Mouse (Mus musculus) spleen, adult 2 months (tissue): Measurements from ENCODE around the gene Gpx5.

Source experiments
- CTCF ChIP-seq: fragments of 200-500 bp; IDR thresholded peaks from 2 replicates; pipeline ENCODE4 v1.5.1; 2011; ENCODE audit warnings: mild to moderate bottlenecking, inconsistent platforms; ENCODE audit not compliant: insufficient read depth, insufficient read length, insufficient replicate concordance; ENCODE audit errors: extremely low read depth
- POLR2A ChIP-seq: fragments of 200-500 bp; IDR thresholded peaks from 2 replicates; pipeline ENCODE4 v1.6.1; 2011; ENCODE audit warnings: low read depth, low read length, inconsistent platforms

DNA sequence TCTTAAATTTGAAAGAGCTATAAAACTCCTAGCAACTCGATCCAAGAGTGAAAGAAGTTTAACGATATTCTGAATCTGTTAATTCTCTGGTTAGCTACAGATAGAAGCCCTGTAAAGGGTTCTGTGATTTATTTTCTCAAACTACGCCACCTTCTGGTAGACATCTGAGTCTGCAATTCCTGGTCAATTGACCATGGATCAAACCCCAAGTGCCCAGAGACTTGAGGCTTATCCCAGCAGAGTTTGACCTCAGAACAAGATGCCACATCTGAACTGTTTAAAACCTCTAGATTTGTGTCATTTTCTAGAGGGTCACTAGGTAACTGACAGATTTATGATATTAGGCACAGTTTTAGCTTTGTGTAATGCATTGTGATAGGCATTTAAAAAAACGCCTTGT lies 33.7 kb upstream of the Gpx5 start:
- TF ChIP-seq CTCF: no peak
- TF ChIP-seq POLR2A: no peak
